Mouse (Mus musculus) layer of hippocampus, adult 2 months (tissue): Measurements from ENCODE around the gene Tmprss6. TPM values are rescaled to one million over a fixed set of nuclear protein-coding genes. Genes with fewer than 3 reads are reported as not detected.

Experiments used
- DNase-seq, 2 experiments: peaks; one replicate each; pipeline ENCODE4 v3.0.0; 2022; ENCODE audit warnings: low spot score in 2 of 2
- H3K27ac ChIP-seq: fragments of 200-600 bp; 2 replicates; pipeline ENCODE4 v1.8.1; 2022
- H3K4me3 ChIP-seq: fragments of 200-600 bp; 2 replicates; pipeline ENCODE4 v1.8.1; 2022; ENCODE audit warnings: mild to moderate bottlenecking
- CTCF ChIP-seq: fragments of 200-600 bp; conservative IDR thresholded peaks from 2 replicates; pipeline ENCODE4 v1.8.1; 2022; ENCODE audit warnings: antibody characterized with exemption, mild to moderate bottlenecking, moderate library complexity
- total RNA-seq, 2 experiments: library from RNA; stranded (reverse); gene quantifications; 2 replicates each; pipeline ENCODE4 v1.2.3; 2021

The Tmprss6 gene
- total RNA-seq, 2 experiments from 2014 or later, result 1.9 to 3.0 TPM

DNA sequence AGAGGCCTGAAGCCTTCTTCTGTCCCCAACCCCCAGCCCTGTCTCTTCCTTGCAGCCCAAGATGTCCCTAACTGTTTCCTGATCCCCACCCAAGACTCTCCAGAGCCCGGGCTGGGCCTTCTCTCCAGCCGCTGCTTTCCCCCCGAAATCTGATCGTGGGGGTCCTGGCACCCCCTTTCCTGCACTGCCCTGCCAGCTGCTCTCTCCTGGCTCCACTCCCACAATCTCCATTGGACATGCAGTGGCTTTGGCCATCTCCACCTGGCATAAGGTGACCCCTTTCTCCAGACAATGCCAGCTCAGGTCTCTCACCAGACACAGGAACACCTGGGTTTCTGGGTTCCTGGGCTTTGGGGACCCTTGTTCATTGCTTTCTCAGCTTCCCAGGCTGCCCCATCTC lies 9.6 kb upstream of the Tmprss6 start:
- TF ChIP-seq CTCF, result no peak
- Histone ChIP-seq H3K4me3 (no peak overlapping the region), H3K27ac (no peak overlapping the region)
- no peak for DNase-seq

DNA sequence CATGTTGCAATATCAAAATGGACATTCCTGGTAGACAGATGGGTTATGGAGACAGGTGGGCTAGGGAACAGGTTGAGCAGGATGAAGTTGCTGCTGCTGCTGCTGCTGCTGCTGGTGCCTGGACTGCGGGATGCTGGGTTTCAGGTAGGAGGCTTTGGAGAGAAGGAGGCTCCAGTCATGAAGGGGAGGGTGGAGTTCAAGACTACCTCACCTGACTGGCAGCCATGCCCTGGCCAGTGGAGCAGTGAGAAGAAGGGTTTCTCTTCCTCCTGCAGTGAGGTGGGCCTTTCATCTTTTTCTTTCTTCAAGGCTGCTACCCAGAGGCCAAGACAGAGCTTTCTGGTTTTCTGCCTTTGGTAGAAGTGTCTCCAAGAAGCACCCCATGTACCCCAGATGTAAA lies 8.4 kb upstream of the Tmprss6 start:
- no peak overlapping the region for H3K4me3 ChIP-seq
- TF ChIP-seq CTCF, result no peak
- H3K27ac ChIP-seq, result no peak overlapping the region
- no peak for DNase-seq

DNA sequence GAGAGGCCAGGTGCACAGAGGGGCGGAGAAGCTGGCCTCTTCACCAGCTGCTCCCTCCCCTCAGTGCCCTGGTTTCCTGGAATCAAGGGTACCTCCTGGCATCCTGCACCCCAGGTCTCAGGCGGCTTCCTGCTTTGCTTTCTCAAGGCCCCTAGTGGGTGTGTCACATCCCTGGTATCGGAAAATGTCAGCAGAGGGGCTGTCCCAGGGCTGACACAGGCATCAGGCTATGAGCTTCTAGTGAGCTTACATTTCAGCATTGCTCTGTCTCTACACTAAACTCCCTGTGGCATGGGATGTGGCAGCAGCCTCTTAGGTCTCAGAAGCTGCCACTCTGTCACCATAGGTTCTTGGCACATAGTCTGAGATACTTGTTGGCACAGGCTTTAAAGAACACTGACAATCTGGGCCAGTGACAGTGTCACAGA lies 7.2 kb upstream of the Tmprss6 start:
- no peak for DNase-seq
- TF ChIP-seq CTCF, result no peak
- no peak overlapping the region for H3K27ac ChIP-seq

DNA sequence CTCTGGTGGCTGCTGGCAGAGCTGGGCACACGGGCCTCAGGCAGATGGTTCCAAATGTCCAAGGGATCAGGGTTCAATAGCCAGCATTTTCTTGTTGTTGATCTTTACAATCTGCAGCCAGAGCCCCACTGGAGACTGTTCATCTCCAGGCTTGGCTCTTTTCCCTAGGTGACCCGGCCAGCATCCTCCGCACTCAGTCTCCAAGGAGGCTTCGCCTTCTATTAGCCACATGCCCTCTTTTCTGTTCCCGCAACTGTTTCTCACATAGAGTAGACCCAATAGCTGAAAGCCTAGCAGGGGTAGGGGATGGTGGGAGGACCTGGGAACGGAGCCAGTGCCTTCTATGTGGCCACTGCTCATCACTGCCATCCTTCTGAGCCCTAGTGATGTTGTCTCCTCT lies 5.0 kb upstream of the Tmprss6 start:
- DNase-seq, result no peak
- TF ChIP-seq CTCF, result no peak

More for the DNA sequence above, 7.2 kb upstream of the Tmprss6 start:
- H3K4me3 ChIP-seq, result no peak overlapping the region

DNA sequence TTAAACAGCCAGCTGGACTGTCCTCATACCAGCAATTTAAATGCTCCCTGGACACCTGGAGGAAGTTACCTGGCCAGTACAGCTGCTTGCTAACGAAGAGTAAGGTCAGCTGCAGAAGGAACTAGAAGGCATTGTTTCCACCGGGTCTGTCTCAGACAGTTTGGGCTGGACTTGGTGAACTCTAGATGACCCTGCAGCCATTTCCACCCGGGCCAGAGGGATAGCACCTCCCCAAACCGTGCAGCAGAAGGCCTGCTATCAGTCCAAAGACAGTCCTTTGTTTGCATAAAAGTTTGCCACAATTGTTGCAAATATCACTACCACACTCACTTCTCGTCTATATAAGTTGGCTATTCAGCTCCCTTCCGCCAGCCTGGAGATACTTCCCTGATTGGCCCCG lies 3.5 kb upstream of the Tmprss6 start:
- Histone ChIP-seq H3K4me3 (no peak overlapping the region), H3K27ac (no peak overlapping the region)
- TF ChIP-seq CTCF, result no peak
- DNase-seq, result no peak

More for the DNA sequence above, 5.0 kb upstream of the Tmprss6 start:
- H3K27ac ChIP-seq, result no peak overlapping the region
- no peak overlapping the region for H3K4me3 ChIP-seq

DNA sequence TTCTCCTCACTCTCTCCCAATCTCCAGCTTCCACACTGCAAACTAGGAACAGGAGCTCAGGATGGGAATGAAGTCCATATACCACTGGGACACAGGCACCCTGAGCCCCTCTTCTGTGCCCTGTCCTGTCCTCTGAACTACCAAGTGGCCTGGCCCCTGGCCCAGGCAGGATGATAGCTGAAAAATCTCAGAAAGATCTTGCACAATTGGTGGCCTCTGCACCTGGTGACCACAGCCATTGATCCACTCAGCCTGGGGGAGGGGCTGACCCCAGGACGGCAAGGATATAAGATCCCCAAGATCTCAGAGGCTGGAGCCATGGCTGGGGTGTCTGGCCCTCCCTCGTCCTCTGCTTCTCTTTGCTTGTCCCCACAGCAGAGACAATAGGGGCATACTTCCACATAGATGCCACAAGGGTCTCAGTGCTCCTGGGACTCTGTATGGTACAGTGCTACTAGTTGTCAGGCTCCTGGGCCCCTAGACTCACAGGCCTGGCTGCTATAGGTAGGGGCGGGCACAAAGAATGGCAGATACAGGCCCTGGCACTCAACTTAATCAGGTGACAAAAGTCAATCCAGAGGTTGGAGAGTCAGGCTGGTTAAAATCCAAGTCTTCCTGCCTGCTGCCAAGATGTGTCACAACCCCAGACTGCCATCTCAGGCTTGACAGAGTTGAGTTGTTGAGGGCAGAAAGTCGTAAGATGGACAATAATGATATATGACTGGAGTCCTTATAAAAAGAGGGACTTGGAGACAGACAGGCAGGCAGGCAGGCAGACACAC lies 2.3 kb upstream of the Tmprss6 start:
- H3K4me3 ChIP-seq, result no peak overlapping the region
- no peak overlapping the region for H3K27ac ChIP-seq
- TF ChIP-seq CTCF, result no peak
- no peak for DNase-seq

DNA sequence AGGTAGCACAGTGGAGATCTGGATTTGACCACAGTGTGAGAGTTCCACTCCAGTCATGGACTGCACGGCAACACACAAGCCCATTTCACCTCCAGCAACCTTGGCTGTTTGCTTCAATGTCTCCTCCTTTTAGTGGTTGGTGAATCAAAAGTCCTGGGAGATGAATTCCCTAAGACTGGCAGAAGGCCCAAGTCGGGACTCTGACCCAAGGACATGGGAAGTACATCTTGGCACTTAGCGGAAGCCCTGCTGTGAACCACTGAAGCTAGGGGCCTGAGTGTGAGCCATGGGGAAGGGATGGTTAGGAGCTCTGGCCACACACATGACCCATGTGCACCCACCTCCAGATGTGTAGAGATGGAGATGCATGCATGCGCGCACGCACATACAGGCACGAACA lies 864 bp downstream of the Tmprss6 start:
- TF ChIP-seq CTCF, result no peak
- Histone ChIP-seq H3K27ac (no peak overlapping the region), H3K4me3 (no peak overlapping the region)
- DNase-seq, result no peak

DNA sequence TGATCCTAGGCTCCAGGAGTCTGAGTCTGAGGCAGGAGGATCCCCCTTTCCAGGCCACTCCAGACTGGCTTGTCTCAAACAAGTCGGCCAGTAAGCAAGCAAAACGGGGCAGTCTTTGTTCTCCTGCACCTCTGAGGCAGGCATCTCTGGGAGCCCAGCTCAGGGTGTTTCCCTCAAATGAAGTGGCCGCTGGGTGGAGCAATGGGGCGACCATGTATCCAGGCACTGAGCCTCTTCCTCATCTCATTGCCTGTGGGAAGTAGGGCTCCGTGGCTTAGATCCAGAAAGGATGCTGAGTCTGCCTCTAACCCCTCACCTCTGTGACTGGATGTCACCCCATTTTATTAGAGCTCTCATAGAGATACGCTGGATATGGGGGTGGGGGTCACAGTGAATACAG lies 1.6 kb downstream of the Tmprss6 start:
- no peak for DNase-seq
- TF ChIP-seq CTCF, result peak; percentile 49
- no peak overlapping the region for H3K27ac ChIP-seq
- H3K4me3 ChIP-seq, result no peak overlapping the region

DNA sequence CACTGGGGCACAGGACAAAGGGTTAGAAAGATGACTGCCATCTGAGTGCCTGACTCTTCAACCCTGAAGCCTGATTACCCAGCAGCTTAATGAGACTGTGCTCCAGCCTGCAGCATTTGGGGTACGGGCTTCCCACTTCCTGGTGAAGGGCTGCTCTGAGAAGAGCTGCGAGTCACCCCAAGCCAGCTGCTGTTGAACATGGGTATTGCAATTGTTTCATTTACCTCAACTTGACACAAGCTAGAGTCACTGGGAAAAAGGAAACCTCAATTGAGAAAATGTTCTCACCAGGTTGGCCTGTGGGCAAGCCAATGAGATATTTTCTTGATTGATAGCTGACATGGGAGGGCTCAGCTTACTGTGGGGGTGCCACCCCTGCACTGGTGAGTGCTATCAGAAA lies 5.5 kb downstream of the Tmprss6 start:
- Histone ChIP-seq H3K4me3 (no peak overlapping the region), H3K27ac (no peak overlapping the region)
- DNase-seq, result no peak
- TF ChIP-seq CTCF, result peak; percentile 30

DNA sequence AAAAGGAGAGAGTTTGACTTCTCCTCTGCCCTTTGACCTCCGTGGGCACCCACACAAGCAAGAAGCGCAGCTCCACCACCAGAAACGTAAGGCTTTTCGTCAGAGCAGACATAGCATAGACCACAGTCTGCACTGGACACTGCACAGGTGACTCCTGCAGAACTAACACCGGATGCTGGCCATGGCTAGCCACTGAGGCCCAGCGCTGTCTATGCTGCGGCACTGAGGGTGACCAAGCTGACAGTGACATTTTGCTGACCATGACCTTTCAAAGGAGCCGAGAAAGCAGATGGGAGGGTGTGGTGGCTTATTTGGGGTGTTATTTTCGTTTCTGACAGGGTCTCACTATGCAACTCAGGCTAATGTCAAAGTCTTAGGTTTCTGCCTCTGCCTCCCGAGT lies 11.2 kb downstream of the Tmprss6 start:
- no peak for DNase-seq
- H3K4me3 ChIP-seq, result no peak overlapping the region
- TF ChIP-seq CTCF, result no peak
- H3K27ac ChIP-seq, result no peak overlapping the region

DNA sequence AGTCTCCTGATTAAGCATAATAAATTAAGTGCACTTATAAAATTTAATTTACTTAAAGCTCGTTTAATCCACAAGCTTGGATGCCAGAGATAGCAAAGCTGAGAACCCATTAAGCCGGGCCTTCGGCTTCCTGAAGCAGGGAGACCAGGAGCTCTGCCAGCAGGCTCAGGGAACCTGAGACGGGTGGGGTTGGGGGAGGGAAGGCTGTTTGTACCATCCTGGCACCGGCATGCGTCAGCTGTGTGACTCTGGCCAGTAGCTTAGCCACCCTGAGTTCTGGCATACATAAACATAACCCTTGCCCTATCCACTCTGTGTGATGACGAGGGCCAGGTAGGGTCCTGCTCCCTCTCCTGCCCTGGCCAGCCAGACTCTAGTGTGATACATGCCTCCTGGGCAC lies 12.4 kb downstream of the Tmprss6 start:
- Histone ChIP-seq H3K4me3 (no peak overlapping the region), H3K27ac (no peak overlapping the region)
- no peak for DNase-seq
- TF ChIP-seq CTCF, result no peak

DNA sequence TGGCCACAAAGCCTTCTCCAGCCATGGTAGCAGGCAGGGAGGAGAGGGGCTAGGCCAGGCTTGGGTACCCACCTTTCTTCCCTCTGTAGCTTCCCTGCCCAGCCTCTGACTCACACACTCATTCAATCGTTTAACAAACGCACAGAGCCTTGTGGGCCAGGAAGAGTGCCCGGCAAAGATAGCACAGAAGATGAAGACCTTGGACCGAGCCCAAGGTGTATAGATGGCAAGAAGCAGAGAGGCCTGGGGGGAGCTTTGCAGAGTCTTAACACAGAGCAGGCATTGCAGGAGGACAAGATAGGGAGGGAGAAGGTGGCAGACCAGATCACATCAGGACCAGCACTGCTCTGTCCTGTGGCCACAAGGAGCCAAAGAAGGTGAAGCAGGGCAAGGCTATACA lies 13.3 kb downstream of the Tmprss6 start:
- DNase-seq, result no peak
- Histone ChIP-seq H3K4me3 (no peak overlapping the region), H3K27ac (no peak overlapping the region)
- TF ChIP-seq CTCF, result no peak

DNA sequence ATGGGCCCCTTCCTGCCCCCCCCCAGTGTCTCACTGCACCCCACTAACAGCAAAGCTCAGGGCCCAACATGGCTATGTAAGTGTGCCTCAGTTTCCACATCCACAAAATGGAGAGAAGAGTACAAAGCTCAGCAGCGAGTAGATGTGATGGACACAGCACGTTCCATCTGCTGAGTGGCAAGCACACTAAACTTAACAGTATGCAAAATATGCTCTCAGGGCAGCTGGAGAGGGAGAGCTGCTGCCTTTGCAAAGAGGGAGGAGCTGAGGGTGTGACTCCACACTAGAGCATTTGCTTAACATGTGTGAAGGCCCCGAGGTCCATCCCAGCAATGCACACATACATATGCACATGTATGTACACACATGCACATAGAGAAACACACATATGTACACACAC lies 15.5 kb downstream of the Tmprss6 start:
- H3K4me3 ChIP-seq, result no peak overlapping the region
- no peak overlapping the region for H3K27ac ChIP-seq
- no peak for DNase-seq
- no peak for TF ChIP-seq CTCF

DNA sequence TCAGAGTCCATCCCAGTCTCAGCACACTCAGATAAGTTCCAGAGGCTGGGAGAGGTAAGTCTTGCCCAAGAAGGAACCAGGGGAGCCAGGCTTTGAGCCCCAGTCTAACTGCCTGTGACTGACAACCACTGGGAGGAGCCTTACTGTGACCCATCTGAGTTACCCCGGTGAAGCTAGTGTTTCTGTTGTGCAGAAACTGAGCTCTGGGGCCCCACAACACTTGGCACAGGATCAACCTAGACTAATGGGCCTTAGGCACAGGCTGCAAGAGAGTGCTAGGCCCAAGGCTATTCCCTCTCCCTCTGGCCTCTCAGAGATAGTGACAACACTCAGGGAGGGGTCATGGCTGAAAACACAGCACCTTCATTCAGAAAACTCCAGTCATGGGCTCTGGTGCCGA lies 17.2 kb downstream of the Tmprss6 start:
- Histone ChIP-seq H3K4me3 (no peak overlapping the region), H3K27ac (no peak overlapping the region)
- DNase-seq, result no peak
- no peak for TF ChIP-seq CTCF
